Mouse (Mus musculus): Measurements from ENCODE around the gene Ngef. TPM values are rescaled to one million over a fixed set of nuclear protein-coding genes. Genes with fewer than 3 reads are reported as not detected.

Ngef gene
- polyA plus RNA-seq, 1 experiment from 2014 or later, result 0.15 TPM

GRCm38 (mm10) chr1:87565760-87566159 lies 7.9 kb downstream of the Ngef start:
- Histone ChIP-seq H3K9ac (no peak overlapping the region), H3K36me3 (no peaks in the 10 kb centered on the region), H3K27ac (ENCODE audit: poor library complexity, severe bottlenecking) (no peak overlapping the region), H3K4me3 (no peak overlapping the region), H3K4me2 (no peak overlapping the region), H3K9me3 (replicated peaks) (no peaks in the 10 kb centered on the region), H3K4me1 (replicated peaks) (no peaks in the 10 kb centered on the region), H3K27me3 (replicated peaks) (peaks cover 4% of the 10 kb centered on the region)
- WGBS, result 80% methylated on average over 8 of the region's 8 CpGs
- ATAC-seq (ENCODE audit: insufficient number of reproducible peaks, low FRiP score), result no peak

GRCm38 (mm10) chr1:87562967-87563366 lies 10.7 kb downstream of the Ngef start:
- Histone ChIP-seq H3K9me3 (replicated peaks) (no peaks in the 10 kb centered on the region), H3K4me2 (no peak overlapping the region), H3K36me3 (no peaks in the 10 kb centered on the region), H3K27ac (ENCODE audit: poor library complexity, severe bottlenecking) (no peak overlapping the region), H3K4me3 (no peak overlapping the region), H3K4me1 (replicated peaks) (no peaks in the 10 kb centered on the region), H3K9ac (no peak overlapping the region), H3K27me3 (replicated peaks) (peaks cover 4% of the 10 kb centered on the region)
- ATAC-seq (ENCODE audit: insufficient number of reproducible peaks, low FRiP score), result no peak
- WGBS, result 76% methylated on average over 3 of the region's 3 CpGs

- no peaks in the 10 kb centered on the region for H3K27me3 ChIP-seq (replicated peaks)
- no peak overlapping the region for H3K9ac ChIP-seq
- H3K4me3 ChIP-seq, result no peak overlapping the region
- 62% methylated on average over 1 of the region's 1 CpGs for WGBS
- H3K4me2 ChIP-seq, result no peak overlapping the region
- no peak for ATAC-seq (ENCODE audit: insufficient number of reproducible peaks, low FRiP score)
- H3K36me3 ChIP-seq, result no peaks in the 10 kb centered on the region
- H3K4me1 ChIP-seq (replicated peaks), result no peaks in the 10 kb centered on the region
- H3K27ac ChIP-seq (ENCODE audit: poor library complexity, severe bottlenecking), result no peak overlapping the region
- no peaks in the 10 kb centered on the region for H3K9me3 ChIP-seq (replicated peaks)
Observed at GRCm38 (mm10) chr1:87553586-87553985, 20.1 kb downstream of the Ngef start.

GRCm38 (mm10) chr1:87551008-87551407 lies 22.7 kb downstream of the Ngef start:
- no peak for ATAC-seq (ENCODE audit: insufficient number of reproducible peaks, low FRiP score)
- 82% methylated on average over 3 of the region's 3 CpGs for WGBS

GRCm38 (mm10) chr1:87541614-87542013 lies 32.1 kb downstream of the Ngef start:
- H3K36me3 ChIP-seq, result no peaks in the 10 kb centered on the region
- no peak for ATAC-seq (ENCODE audit: insufficient number of reproducible peaks, low FRiP score)
- H3K4me3 ChIP-seq, result no peak overlapping the region
- H3K9ac ChIP-seq, result no peak overlapping the region
- no peak overlapping the region for H3K27ac ChIP-seq (ENCODE audit: poor library complexity, severe bottlenecking)
- peak overlapping the region; percentile 28 for H3K4me2 ChIP-seq
- H3K4me1 ChIP-seq (replicated peaks), result no peaks in the 10 kb centered on the region
- no peaks in the 10 kb centered on the region for H3K27me3 ChIP-seq (replicated peaks)
- H3K9me3 ChIP-seq (replicated peaks), result no peaks in the 10 kb centered on the region
- whole genome bisulfite sequencing, result 25% methylated on average over 7 of the region's 7 CpGs

More at GRCm38 (mm10) chr1:87551008-87551407, 22.7 kb downstream of the Ngef start:
- Histone ChIP-seq H3K27ac (ENCODE audit: poor library complexity, severe bottlenecking) (no peak overlapping the region), H3K4me2 (no peak overlapping the region), H3K36me3 (no peaks in the 10 kb centered on the region), H3K9ac (no peak overlapping the region), H3K4me3 (no peak overlapping the region), H3K9me3 (replicated peaks) (no peaks in the 10 kb centered on the region), H3K4me1 (replicated peaks) (no peaks in the 10 kb centered on the region), H3K27me3 (replicated peaks) (no peaks in the 10 kb centered on the region)

- WGBS, result 80% methylated on average over 1 of the region's 1 CpGs
Observed at GRCm38 (mm10) chr1:87537008-87537407, 36.7 kb downstream of the Ngef start.

GRCm38 (mm10) chr1:87534118-87534517 lies 39.6 kb downstream of the Ngef start:
- no peaks in the 10 kb centered on the region for H3K27me3 ChIP-seq (replicated peaks)
- H3K4me3 ChIP-seq, result no peak overlapping the region
- WGBS, result 67% methylated on average over 3 of the region's 3 CpGs
- no peaks in the 10 kb centered on the region for H3K36me3 ChIP-seq
- no peak for ATAC-seq (ENCODE audit: insufficient number of reproducible peaks, low FRiP score)
- H3K9me3 ChIP-seq (replicated peaks), result no peaks in the 10 kb centered on the region
- H3K4me2 ChIP-seq, result no peak overlapping the region
- no peak overlapping the region for H3K27ac ChIP-seq (ENCODE audit: poor library complexity, severe bottlenecking)
- no peaks in the 10 kb centered on the region for H3K4me1 ChIP-seq (replicated peaks)
- H3K9ac ChIP-seq, result no peak overlapping the region

More at GRCm38 (mm10) chr1:87537008-87537407, 36.7 kb downstream of the Ngef start:
- no peak overlapping the region for H3K4me3 ChIP-seq
- H3K4me2 ChIP-seq, result no peak overlapping the region
- H3K27ac ChIP-seq (ENCODE audit: poor library complexity, severe bottlenecking), result no peak overlapping the region
- no peaks in the 10 kb centered on the region for H3K27me3 ChIP-seq (replicated peaks)
- H3K9ac ChIP-seq, result no peak overlapping the region
- no peaks in the 10 kb centered on the region for H3K9me3 ChIP-seq (replicated peaks)
- ATAC-seq (ENCODE audit: insufficient number of reproducible peaks, low FRiP score), result no peak
- H3K4me1 ChIP-seq (replicated peaks), result no peaks in the 10 kb centered on the region
- H3K36me3 ChIP-seq, result no peaks in the 10 kb centered on the region

- no peaks in the 10 kb centered on the region for H3K36me3 ChIP-seq
- no peaks in the 10 kb centered on the region for H3K27me3 ChIP-seq (replicated peaks)
- no peak for ATAC-seq (ENCODE audit: insufficient number of reproducible peaks, low FRiP score)
- no peak overlapping the region for H3K9ac ChIP-seq
- no peak overlapping the region for H3K27ac ChIP-seq (ENCODE audit: poor library complexity, severe bottlenecking)
- no peak overlapping the region for H3K4me3 ChIP-seq
- no peaks in the 10 kb centered on the region for H3K9me3 ChIP-seq (replicated peaks)
- no peaks in the 10 kb centered on the region for H3K4me1 ChIP-seq (replicated peaks)
- H3K4me2 ChIP-seq, result no peak overlapping the region
- 63% methylated on average over 4 of the region's 4 CpGs for WGBS
Observed at GRCm38 (mm10) chr1:87532346-87532745, 41.3 kb downstream of the Ngef start.

- Histone ChIP-seq H3K4me1 (replicated peaks) (no peaks in the 10 kb centered on the region), H3K27ac (ENCODE audit: poor library complexity, severe bottlenecking) (no peak overlapping the region), H3K9ac (no peak overlapping the region), H3K9me3 (replicated peaks) (no peaks in the 10 kb centered on the region), H3K4me3 (no peak overlapping the region), H3K27me3 (replicated peaks) (no peaks in the 10 kb centered on the region), H3K4me2 (no peak overlapping the region), H3K36me3 (no peaks in the 10 kb centered on the region)
- WGBS, result 89% methylated on average over 9 of the region's 9 CpGs
- no peak for ATAC-seq (ENCODE audit: insufficient number of reproducible peaks, low FRiP score)
Observed at GRCm38 (mm10) chr1:87527191-87527590, 46.5 kb downstream of the Ngef start.

- no peak for ATAC-seq (ENCODE audit: insufficient number of reproducible peaks, low FRiP score)
- H3K4me1 ChIP-seq (replicated peaks), result 0 out of 2 replicates have a peak, but pooled peaks cover 4% of the 10 kb centered on the region
- H3K9me3 ChIP-seq (replicated peaks), result no peaks in the 10 kb centered on the region
- H3K4me3 ChIP-seq, result no peak overlapping the region
- H3K9ac ChIP-seq, result no peak overlapping the region
- H3K27me3 ChIP-seq (replicated peaks), result no peaks in the 10 kb centered on the region
- no peak overlapping the region for H3K4me2 ChIP-seq
- H3K27ac ChIP-seq (ENCODE audit: poor library complexity, severe bottlenecking), result no peak overlapping the region
- WGBS, result 82% methylated on average over 7 of the region's 7 CpGs
- H3K36me3 ChIP-seq, result no peaks in the 10 kb centered on the region
Observed at GRCm38 (mm10) chr1:87525041-87525440, 48.6 kb downstream of the Ngef start.

- 47% methylated on average over 1 of the region's 1 CpGs for WGBS
Observed at GRCm38 (mm10) chr1:87521523-87521922, 52.1 kb downstream of the Ngef start.

GRCm38 (mm10) chr1:87520467-87520866 lies 53.2 kb downstream of the Ngef start:
- Histone ChIP-seq H3K4me3 (no peak overlapping the region), H3K27me3 (replicated peaks) (no peaks in the 10 kb centered on the region), H3K27ac (ENCODE audit: poor library complexity, severe bottlenecking) (no peak overlapping the region), H3K36me3 (no peaks in the 10 kb centered on the region), H3K4me2 (peak overlapping the region; percentile 18; the same call in 1 of the 2 replicates), H3K4me1 (replicated peaks) (0 out of 2 replicates have a peak, but pooled peaks cover 4% of the 10 kb centered on the region), H3K9ac (no peak overlapping the region), H3K9me3 (replicated peaks) (peaks cover 4% of the 10 kb centered on the region; the same call in 1 of the 2 replicates)
- ATAC-seq (ENCODE audit: insufficient number of reproducible peaks, low FRiP score), result no peak

More at GRCm38 (mm10) chr1:87521523-87521922, 52.1 kb downstream of the Ngef start:
- ATAC-seq (ENCODE audit: insufficient number of reproducible peaks, low FRiP score), result no peak
- Histone ChIP-seq H3K9ac (no peak overlapping the region), H3K9me3 (replicated peaks) (no peaks in the 10 kb centered on the region), H3K4me3 (no peak overlapping the region), H3K36me3 (no peaks in the 10 kb centered on the region), H3K4me1 (replicated peaks) (0 out of 2 replicates have a peak, but pooled peaks cover 4% of the 10 kb centered on the region), H3K27me3 (replicated peaks) (no peaks in the 10 kb centered on the region), H3K4me2 (no peak overlapping the region), H3K27ac (ENCODE audit: poor library complexity, severe bottlenecking) (no peak overlapping the region)

All from heart, embryonic 12.5 days (tissue).